Mouse (Mus musculus) limb, embryonic 15.5 days (tissue): Measurements from ENCODE around the gene Prss57. TPM values are rescaled to one million over a fixed set of nuclear protein-coding genes. Genes with fewer than 3 reads are reported as not detected.

Experiments used
- ATAC-seq: fragments of 200-750 bp; cut with Nextera tagmentation; 2 replicates; pipeline ENCODE4 v1.8.0; 2017; ENCODE audit warnings: low read depth, moderate TSS enrichment; ENCODE audit not compliant: insufficient number of reproducible peaks, low FRiP score, low TSS enrichment
- H3K27ac ChIP-seq: fragments of 300-500 bp; sonication (generic); 2 replicates; pipeline ENCODE4 v1.5.1; 2015; ENCODE audit warnings: moderate library complexity, mild to moderate bottlenecking, inconsistent platforms
- H3K27me3 ChIP-seq: fragments of 300-500 bp; sonication (generic); 2 replicates; pipeline ENCODE4 v1.6.1; 2015; ENCODE audit warnings: inconsistent platforms
- H3K36me3 ChIP-seq: fragments of 300-500 bp; sonication (generic); 2 replicates; pipeline ENCODE4 v1.6.1; 2015; ENCODE audit warnings: inconsistent platforms
- H3K4me1 ChIP-seq: fragments of 300-500 bp; sonication (generic); 2 replicates; pipeline ENCODE4 v1.6.1; 2015; ENCODE audit warnings: inconsistent platforms
- H3K4me2 ChIP-seq: fragments of 300-500 bp; sonication (generic); 2 replicates; pipeline ENCODE4 v1.6.1; 2015; ENCODE audit warnings: mild to moderate bottlenecking, inconsistent platforms
- H3K4me3 ChIP-seq: fragments of 300-500 bp; sonication (generic); 2 replicates; pipeline ENCODE4 v1.5.1; 2015; ENCODE audit warnings: mild to moderate bottlenecking, inconsistent platforms
- H3K9ac ChIP-seq: fragments of 300-500 bp; sonication (generic); 2 replicates; pipeline ENCODE4 v1.6.1; 2015; ENCODE audit warnings: inconsistent platforms
- H3K9me3 ChIP-seq: fragments of 300-500 bp; sonication (generic); 2 replicates; pipeline ENCODE4 v1.6.1; 2016; ENCODE audit warnings: inconsistent platforms
- WGBS: fragments of 180-500 bp; shearing (Covaris S2); methylation state at CpG from one replicate; pipeline ENCODE4 v1.1.7; 2015; 5-methylcytosine and 5-hydroxymethylcytosine counted together
- polyA plus RNA-seq: library from polyadenylated mRNA; unstranded; fragments of >200 nt; fragmentation: Nextera tagmentation; extraction: Ambion mirVana; gene quantifications from 2 replicates; pipeline ENCODE4 v1.2.1, GENCODE M21; 2015

Prss57 gene
- polyA plus RNA-seq, 1 experiment from 2014 or later = 0.12 TPM

DNA sequence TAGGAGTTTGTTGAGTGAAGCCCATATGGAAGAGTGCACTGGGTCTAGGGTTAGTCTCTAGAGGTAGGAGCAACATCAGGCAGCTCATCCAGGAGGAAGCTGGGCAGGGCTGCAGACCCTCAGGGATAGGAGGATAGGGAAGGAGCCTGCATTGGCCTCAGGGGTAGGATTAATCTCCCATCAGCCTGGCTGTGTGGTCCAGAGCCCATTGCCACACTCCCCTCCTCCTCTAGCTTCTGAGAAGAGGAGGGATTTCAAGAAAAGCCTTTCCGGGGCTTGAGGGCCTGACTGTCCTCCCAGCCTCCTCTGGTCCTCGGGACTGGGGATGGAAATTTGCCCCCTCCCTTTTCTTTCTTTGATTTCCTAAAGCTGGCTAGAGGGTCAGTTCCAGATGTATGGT lies 11.6 kb downstream of the Prss57 start:
- no peak overlapping the region for H3K9ac ChIP-seq
- no peak overlapping the region for H3K4me2 ChIP-seq
- 6% methylated on average over 2 of the region's 2 CpGs for WGBS
- no peak overlapping the region for H3K4me3 ChIP-seq
- ATAC-seq = no peak
- peaks cover 27% of the 10 kb centered on the region for H3K27me3 ChIP-seq
- peaks cover 47% of the 10 kb centered on the region for H3K4me1 ChIP-seq
- H3K9me3 ChIP-seq = no peaks in the 10 kb centered on the region
- no peak overlapping the region for H3K27ac ChIP-seq
- no peaks in the 10 kb centered on the region for H3K36me3 ChIP-seq

DNA sequence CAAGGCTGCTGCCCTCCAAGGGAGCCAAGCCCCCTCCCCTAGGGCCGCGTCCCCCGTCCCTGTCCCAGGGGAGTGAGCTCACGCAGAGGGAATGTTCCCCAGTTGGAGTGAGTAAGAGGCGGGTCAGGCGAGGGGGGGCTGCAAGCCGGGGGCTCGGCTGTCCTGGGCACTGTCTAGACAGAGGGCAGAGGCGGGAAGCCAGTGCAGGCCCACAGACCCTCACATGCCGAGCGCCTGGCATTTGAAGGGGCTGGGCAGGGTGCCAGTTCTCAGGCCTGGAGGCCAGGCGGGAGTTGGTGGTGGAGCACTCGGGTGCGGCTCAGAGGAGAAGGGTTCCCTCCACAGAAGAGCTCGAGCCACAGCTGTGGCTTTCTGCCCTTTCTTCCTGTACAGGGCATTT lies 12.8 kb downstream of the Prss57 start:
- Histone ChIP-seq H3K4me2 (peak overlapping the region; percentile 82), H3K27ac (peak overlapping the region; percentile 51), H3K4me1 (peaks cover 47% of the 10 kb centered on the region), H3K27me3 (peaks cover 24% of the 10 kb centered on the region), H3K36me3 (no peaks in the 10 kb centered on the region), H3K9me3 (no peaks in the 10 kb centered on the region), H3K4me3 (peak overlapping the region; percentile 50), H3K9ac (no peak overlapping the region)
- no peak for ATAC-seq
- WGBS = 8% methylated on average over 15 of the region's 15 CpGs

DNA sequence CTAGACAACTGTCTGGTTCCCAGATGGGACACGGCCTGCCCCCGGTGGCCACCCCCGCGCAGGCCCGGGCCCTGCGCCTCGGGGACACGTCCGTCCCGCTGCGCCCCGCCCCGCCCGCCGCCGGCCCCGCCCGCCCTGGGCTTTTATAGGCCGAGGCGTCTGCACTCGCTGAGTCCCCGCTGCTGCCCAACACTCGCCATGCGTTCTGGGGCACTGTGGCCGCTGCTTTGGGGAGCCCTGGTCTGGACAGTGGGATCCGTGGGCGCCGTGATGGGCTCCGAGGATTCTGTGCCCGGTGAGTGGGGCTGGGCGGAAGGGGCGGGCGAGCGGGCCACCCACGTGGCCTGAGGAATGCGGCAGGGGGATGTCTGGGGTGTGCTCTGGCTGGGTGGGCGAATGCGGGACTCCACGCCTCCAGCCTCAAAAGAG lies 13.6 kb downstream of the Prss57 start, which contains the start of gene Fstl3:
Gene Fstl3 (plus strand): TSS at position 170 of the 429 bp plus-strand sequence.
- peak within 1 kb of the TSS; percentile 55 for H3K9ac ChIP-seq
- H3K4me2 ChIP-seq = peak within 1 kb of the TSS; percentile 82
- no peaks in the 10 kb centered on the region for H3K36me3 ChIP-seq
- peak within 1 kb of the TSS; percentile 54 for H3K27ac ChIP-seq
- H3K4me1 ChIP-seq = peaks cover 47% of the 10 kb centered on the region
- H3K4me3 ChIP-seq = peak within 1 kb of the TSS; percentile 50
- H3K9me3 ChIP-seq = no peaks in the 10 kb centered on the region
- H3K27me3 ChIP-seq = peaks cover 17% of the 10 kb centered on the region
- WGBS = under 1% methylated on average over 39 of the region's 39 CpGs
- ATAC-seq = no peak

DNA sequence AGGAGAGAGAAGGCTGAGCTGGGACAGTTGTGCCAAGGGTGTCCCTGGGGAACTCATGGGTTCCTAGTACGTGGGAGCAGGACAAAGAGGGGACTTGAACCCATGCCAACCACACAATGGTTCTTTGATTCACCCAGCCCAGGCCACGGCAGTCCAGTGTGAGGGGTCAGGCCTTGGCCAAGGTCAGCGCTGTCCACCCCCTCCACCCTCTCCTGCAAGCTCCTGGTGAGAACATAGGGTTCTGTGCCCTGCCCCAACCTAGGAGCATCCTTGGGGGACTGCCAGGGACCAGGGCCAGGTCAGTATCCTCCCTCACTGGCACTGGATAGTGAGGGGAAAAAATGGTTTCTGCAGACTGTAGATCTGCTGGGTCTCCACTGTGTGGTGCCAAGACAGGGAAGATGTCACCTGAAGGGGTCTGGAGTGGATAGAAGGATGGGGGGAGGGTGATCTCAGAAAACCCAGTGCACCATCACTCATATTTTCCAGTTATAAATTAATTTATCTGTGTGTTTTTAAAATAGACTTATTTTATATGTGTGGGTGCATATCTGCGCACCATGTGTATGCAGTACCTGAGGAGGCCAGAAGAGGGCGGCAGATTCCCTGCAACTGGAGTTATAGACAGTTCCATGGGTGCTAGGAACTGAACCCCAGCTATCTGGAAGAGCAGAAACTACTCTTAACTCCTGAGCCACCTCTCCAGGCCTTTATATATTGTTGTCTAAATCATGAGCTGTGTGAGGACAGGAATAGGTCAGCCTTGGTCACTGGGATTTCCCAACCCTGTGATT lies 16.1 kb downstream of the Prss57 start:
- Histone ChIP-seq H3K27ac (no peak overlapping the region), H3K4me1 (peaks cover 28% of the 10 kb centered on the region), H3K4me3 (no peak overlapping the region), H3K4me2 (no peak overlapping the region), H3K36me3 (no peaks in the 10 kb centered on the region), H3K27me3 (peaks cover 5% of the 10 kb centered on the region; the same call in 1 of the 2 replicates), H3K9ac (no peak overlapping the region), H3K9me3 (no peaks in the 10 kb centered on the region)
- no peak for ATAC-seq
- 74% methylated on average over 5 of the region's 5 CpGs for WGBS

DNA sequence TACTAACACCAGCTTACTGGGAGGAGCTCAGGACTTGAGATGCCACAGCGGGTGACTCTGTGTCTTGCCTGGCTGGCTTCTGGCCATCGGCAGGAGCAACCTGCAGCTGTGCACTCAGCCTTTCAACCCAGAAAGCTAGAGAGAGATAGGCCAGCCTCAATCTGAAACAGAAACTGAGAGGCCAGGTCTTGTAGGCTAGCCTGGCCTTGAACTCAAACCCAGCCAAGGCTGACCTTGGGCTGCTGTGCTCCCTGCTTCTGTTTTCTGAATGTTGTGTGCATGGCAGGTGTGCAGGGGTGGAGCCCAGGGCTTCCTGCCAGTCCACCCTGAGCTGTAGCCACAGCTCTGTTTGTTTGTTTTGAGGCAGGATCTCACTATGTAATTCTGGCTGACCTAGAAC lies 17.6 kb downstream of the Prss57 start:
- Histone ChIP-seq H3K4me2 (no peak overlapping the region), H3K9ac (no peak overlapping the region), H3K27ac (no peak overlapping the region), H3K4me3 (no peak overlapping the region), H3K9me3 (no peaks in the 10 kb centered on the region), H3K4me1 (peaks cover 22% of the 10 kb centered on the region), H3K27me3 (no peaks in the 10 kb centered on the region), H3K36me3 (no peaks in the 10 kb centered on the region)
- ATAC-seq = no peak
- WGBS = 86% methylated on average over 2 of the region's 2 CpGs

DNA sequence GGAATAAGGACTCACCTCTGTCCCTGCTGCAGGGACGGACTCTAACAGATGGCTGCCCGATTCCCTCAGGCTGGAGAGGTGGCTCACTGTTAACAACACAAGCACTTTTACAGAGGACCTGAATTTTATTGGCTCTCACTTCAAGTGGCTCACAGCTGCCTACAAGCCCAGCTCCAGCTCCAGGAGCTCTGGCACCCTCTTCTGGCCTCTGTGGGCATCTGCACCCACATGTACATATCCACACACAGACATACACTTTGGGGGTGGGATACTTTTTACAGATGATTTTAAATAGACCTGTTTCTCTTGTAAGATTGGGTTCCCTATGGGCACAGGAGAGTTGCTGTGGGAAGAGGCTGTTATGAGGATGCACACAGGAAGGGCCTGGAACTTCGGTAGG lies 18.4 kb downstream of the Prss57 start:
- Histone ChIP-seq H3K36me3 (no peaks in the 10 kb centered on the region), H3K27me3 (no peaks in the 10 kb centered on the region), H3K4me2 (no peak overlapping the region), H3K9ac (no peak overlapping the region), H3K4me3 (no peak overlapping the region), H3K27ac (no peak overlapping the region), H3K9me3 (no peaks in the 10 kb centered on the region), H3K4me1 (peaks cover 22% of the 10 kb centered on the region)
- 79% methylated on average over 3 of the region's 3 CpGs for WGBS
- no peak for ATAC-seq

DNA sequence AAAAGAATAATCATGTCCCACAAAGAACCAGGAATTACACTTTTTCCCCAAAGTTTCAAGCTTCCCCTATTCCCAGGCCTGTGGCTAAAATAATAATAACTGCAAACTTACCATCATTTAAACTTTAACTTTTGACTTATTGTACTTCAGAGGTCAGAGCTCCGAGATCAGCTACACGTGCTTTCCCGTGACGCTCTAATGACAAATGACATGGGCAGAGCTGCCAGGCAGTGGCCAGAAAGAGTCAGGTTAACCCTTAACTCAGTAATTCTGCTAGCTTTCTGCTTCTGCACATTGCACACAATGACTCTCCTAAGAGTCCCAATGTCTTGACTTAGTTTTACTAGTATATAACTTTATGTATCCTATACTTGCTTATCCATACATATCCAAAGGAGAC lies 21.4 kb downstream of the Prss57 start:
- no peak for ATAC-seq
- H3K4me3 ChIP-seq = no peak overlapping the region
- no peak overlapping the region for H3K27ac ChIP-seq
- WGBS = 38% methylated on average over 4 of the region's 4 CpGs
- no peaks in the 10 kb centered on the region for H3K9me3 ChIP-seq
- no peak overlapping the region for H3K4me2 ChIP-seq
- no peaks in the 10 kb centered on the region for H3K27me3 ChIP-seq
- no peak overlapping the region for H3K9ac ChIP-seq
- H3K4me1 ChIP-seq = peaks cover 32% of the 10 kb centered on the region
- no peaks in the 10 kb centered on the region; the same call in 1 of the 2 replicates for H3K36me3 ChIP-seq

DNA sequence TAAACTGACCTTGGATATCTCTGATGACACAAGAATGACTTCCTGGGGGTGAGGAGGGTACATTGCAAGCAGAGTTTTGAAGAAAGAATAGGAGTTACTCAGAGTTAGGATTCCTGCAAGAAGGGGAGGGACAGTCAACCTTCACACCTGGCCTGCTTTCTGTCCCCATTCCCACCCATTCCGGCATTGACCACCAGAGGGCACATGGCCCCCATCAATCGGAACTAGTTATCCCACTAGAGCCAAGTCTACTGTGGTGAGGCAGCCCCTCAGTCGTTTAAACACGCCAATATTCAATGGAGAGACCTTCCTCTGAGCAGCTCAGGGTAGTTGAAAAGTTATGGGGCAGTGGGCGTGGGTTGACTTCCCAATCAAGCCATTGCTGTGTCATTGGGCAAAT lies 22.4 kb downstream of the Prss57 start:
- WGBS = 0% methylated on average over 5 of the region's 5 CpGs
- no peak for ATAC-seq
- 0 out of 2 replicates have a peak overlapping the region, but pooled peaks have one; percentile 96 for H3K27ac ChIP-seq
- H3K4me3 ChIP-seq = no peak overlapping the region
- no peak overlapping the region for H3K9ac ChIP-seq
- peaks cover 39% of the 10 kb centered on the region for H3K4me1 ChIP-seq
- no peaks in the 10 kb centered on the region for H3K27me3 ChIP-seq
- H3K9me3 ChIP-seq = no peaks in the 10 kb centered on the region
- H3K36me3 ChIP-seq = no peaks in the 10 kb centered on the region; the same call in 1 of the 2 replicates
- H3K4me2 ChIP-seq = no peak overlapping the region; the same call in 1 of the 2 replicates

DNA sequence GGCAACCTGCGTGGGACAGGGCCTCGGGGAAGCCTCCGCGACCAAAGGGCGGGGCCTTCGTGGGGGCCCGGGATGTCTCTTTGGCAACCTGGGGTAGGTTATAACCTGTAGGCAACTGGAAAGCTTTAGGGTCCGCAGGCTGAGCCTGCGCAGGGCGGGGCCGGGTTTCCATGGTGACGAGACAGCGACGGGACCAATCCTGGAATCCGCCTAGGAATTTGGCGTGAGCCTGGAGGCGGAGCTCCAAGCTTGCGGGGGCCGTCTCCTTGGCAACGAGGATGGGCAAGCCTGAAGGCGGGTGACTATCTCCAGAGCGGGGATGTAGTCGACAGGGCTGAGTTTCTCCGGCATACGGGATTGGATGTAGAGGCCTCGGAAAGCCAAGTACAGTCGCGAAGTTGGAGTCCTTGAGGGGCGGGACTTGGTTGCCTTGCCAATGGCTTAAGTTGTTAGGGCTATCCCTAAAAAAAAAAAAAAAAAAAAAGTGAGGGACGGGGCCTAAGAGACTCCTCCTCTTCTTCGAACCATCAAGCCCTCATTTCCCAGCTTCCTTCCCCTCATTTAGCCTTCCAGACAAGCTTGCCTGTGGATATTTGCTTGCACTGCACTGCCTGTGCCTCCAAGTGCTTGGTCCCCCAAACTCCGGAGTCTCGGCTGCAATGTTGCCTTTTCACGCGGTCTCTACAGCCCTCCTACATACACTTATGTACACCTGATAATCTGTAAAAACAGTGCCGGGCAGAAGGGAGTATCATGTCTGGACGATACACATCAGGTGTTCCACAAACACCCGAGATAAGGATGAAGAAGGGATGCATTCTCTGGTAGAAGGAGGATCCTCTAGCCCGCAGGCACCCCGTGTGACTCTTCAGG lies 23.2 kb downstream of the Prss57 start:
- Histone ChIP-seq H3K9me3 (no peaks in the 10 kb centered on the region), H3K4me1 (peaks cover 42% of the 10 kb centered on the region), H3K4me3 (peak overlapping the region; percentile 100), H3K27ac (peak overlapping the region; percentile 96), H3K4me2 (peak overlapping the region; percentile 83), H3K27me3 (no peaks in the 10 kb centered on the region), H3K36me3 (peaks cover under 1% of the 10 kb centered on the region), H3K9ac (peak overlapping the region; percentile 31)
- peak; percentile 76 for ATAC-seq
- WGBS = 11% methylated on average over 40 of the region's 40 CpGs

DNA sequence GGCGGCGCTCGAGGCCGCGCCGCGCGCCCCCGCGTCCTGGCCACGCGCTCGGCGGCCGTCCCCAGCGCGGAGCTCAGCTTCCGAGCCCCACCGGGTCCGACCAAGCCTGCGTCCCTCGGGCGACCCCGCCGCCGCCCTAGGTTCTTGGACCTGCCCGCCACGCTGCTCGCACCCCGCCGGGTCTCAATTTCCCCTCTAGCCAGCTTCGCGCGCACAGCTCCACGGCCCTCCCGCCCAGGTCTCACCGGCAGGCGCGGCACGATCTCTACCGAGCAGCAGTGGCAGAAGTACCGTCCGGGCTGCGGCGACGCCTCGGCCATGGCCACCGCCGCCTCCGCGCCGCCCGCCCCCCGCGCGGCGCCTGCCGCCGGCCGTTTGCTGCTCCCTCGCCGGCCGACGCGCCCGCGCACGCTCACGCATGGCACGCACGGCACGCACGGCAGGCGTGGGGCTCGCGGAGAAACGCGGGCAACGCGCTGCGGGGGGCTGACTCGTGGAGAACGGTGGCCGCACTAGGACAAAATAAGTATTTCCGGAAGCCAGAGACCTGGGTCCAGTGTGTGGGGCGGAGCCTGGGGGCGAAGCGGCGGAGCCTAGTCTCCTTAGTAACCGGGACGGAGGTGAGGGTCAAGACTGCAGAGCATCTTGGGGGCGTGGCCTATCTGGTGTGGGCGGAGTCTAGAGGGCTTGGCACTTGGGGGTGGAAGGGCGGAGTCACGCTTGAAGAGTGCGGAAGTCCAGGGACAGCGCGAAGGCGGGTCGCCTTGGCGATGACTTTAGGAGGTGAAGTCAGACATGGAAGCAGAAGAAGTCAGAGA lies 24.0 kb downstream of the Prss57 start, which contains the start of gene Rnf126:
Gene Rnf126 (minus strand): TSS at position 445 of the 818 bp plus-strand sequence.
- WGBS = under 1% methylated on average over 99 of the region's 101 CpGs
- H3K4me1 ChIP-seq = peaks cover 42% of the 10 kb centered on the region
- no peaks in the 10 kb centered on the region for H3K9me3 ChIP-seq
- H3K36me3 ChIP-seq = peaks cover 10% of the 10 kb centered on the region
- H3K27me3 ChIP-seq = no peaks in the 10 kb centered on the region
- peak within 1 kb of the TSS; percentile 96 for H3K27ac ChIP-seq
- ATAC-seq = peak; percentile 91
- peak within 1 kb of the TSS; percentile 83 for H3K4me2 ChIP-seq
- peak within 1 kb of the TSS; percentile 100 for H3K4me3 ChIP-seq
- H3K9ac ChIP-seq = peak within 1 kb of the TSS; percentile 97

DNA sequence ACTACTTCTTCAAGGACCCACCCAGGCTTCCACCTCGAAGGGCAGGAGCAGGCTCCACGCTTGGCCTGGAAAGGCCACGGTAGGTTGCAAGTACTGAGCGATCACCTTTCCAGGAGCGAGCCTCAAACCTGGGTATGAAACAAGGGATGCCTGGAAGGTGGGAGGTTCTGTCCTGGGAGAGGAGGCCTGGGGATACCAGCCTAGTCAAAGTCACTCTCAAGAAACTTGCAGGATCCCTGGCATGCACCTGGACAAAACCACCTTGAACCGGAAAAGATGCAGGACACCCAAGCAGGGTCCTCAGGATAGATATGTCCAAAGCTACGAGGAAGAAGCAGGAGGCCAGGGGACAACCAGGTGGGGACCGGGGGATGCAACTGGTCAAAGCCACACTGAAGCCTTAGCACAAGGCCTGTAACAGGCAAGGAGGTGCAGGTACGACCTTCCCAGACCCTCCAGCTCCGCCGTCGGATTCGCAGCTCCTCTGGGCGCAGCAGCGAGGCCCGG lies 24.7 kb downstream of the Prss57 start:
- Histone ChIP-seq H3K9me3 (no peaks in the 10 kb centered on the region), H3K27me3 (no peaks in the 10 kb centered on the region), H3K4me1 (peaks cover 42% of the 10 kb centered on the region), H3K4me3 (peak overlapping the region; percentile 100), H3K36me3 (peaks cover 16% of the 10 kb centered on the region), H3K4me2 (peak overlapping the region; percentile 83), H3K27ac (peak overlapping the region; percentile 96), H3K9ac (peak overlapping the region; percentile 97)
- WGBS = 7% methylated on average over 16 of the region's 16 CpGs
- no peak for ATAC-seq
